Mouse (Mus musculus) kidney, postnatal 0 days (tissue): ENCODE measurements at regions not wholly inside any gene's neighbourhood (a gene's known extent, or its start where the extent isn't known, plus 50 kb on each side); places are given as distances from the start of the nearest gene placed in this dataset.

ENCODE experiments used
- ATAC-seq: fragments of 200-750 bp; cut with Nextera tagmentation; replicated peaks from 2 replicates; pipeline ENCODE4 v1.8.0; 2017; ENCODE audit warnings: low read depth, moderate number of reproducible peaks, moderate TSS enrichment, moderate library complexity; ENCODE audit not compliant: low FRiP score
- DNase-seq: peaks from one replicate; pipeline ENCODE4 v3.0.0-alpha.2; 2016; ENCODE audit warnings: low spot score
- H3K27ac ChIP-seq: fragments of 300-500 bp; sonication (generic); 2 replicates; pipeline ENCODE4 v1.5.1; 2014; ENCODE audit warnings: mild to moderate bottlenecking
- H3K27me3 ChIP-seq: fragments of 300-500 bp; sonication (generic); 2 replicates; pipeline ENCODE4 v1.6.1; 2014; ENCODE audit warnings: low read length, mixed read lengths; ENCODE audit not compliant: insufficient read depth
- H3K36me3 ChIP-seq: fragments of 300-500 bp; sonication (generic); 2 replicates; pipeline ENCODE4 v1.6.1; 2014; ENCODE audit warnings: low read length, mixed read lengths; ENCODE audit not compliant: insufficient read depth
- H3K4me1 ChIP-seq: fragments of 300-500 bp; sonication (generic); replicated peaks from 2 replicates; pipeline ENCODE4 v1.6.1; 2014; ENCODE audit warnings: antibody characterized with exemption, low read length, mixed read lengths; ENCODE audit not compliant: insufficient read depth
- H3K4me2 ChIP-seq: fragments of 300-500 bp; sonication (generic); 2 replicates; pipeline ENCODE4 v1.6.1; 2014; ENCODE audit warnings: mild to moderate bottlenecking, low read length, moderate library complexity, mixed read lengths
- H3K4me3 ChIP-seq: fragments of 300-500 bp; sonication (generic); replicated peaks from 2 replicates; pipeline ENCODE4 v1.5.1; 2014; ENCODE audit warnings: low read depth, low read length
- H3K9ac ChIP-seq: fragments of 300-500 bp; sonication (generic); 2 replicates; pipeline ENCODE4 v1.6.1; 2014; ENCODE audit warnings: low read depth, low read length
- H3K9me3 ChIP-seq: fragments of 300-500 bp; sonication (generic); replicated peaks from 2 replicates; pipeline ENCODE4 v1.6.1; 2016; ENCODE audit warnings: low read length, inconsistent platforms, mixed read lengths
- CTCF ChIP-seq: IDR thresholded peaks from 2 replicates; pipeline ENCODE4 v1.5.1; 2016; ENCODE audit warnings: antibody characterized with exemption, low read depth, mild to moderate bottlenecking, moderate library complexity
- WGBS: fragments of 180-500 bp; shearing (Covaris S2); extraction: QIAGEN DNeasy Blood & Tissue Kit; methylation state at CpG from one replicate; pipeline ENCODE4 v1.1.7; 2014; 5-methylcytosine and 5-hydroxymethylcytosine counted together

- H3K27ac ChIP-seq = no peak overlapping the region
- no peak for TF ChIP-seq CTCF
- WGBS = 83% methylated on average over 3 of the region's 3 CpGs
- no peaks in the 10 kb centered on the region for H3K27me3 ChIP-seq
- no peak overlapping the region for H3K4me2 ChIP-seq
- ATAC-seq (no peak), DNase-seq (no peak)
- H3K4me3 ChIP-seq = no peak overlapping the region
- H3K36me3 ChIP-seq = no peaks in the 10 kb centered on the region
- H3K9me3 ChIP-seq = no peaks in the 10 kb centered on the region
- H3K9ac ChIP-seq = no peak overlapping the region
- H3K4me1 ChIP-seq = no peaks in the 10 kb centered on the region
These were observed 355.0 kb downstream of the Mex3b start for GRCm38 (mm10) chr7:83222029-83222722.

- H3K4me3 ChIP-seq = no peak overlapping the region
- TF ChIP-seq CTCF = no peak
- H3K27ac ChIP-seq = no peak overlapping the region
- no peak overlapping the region for H3K9ac ChIP-seq
- 78% methylated on average over 7 of the region's 7 CpGs for WGBS
- no peak for ATAC-seq
- H3K36me3 ChIP-seq = no peaks in the 10 kb centered on the region
- H3K4me2 ChIP-seq = no peak overlapping the region
- H3K27me3 ChIP-seq = no peaks in the 10 kb centered on the region
- H3K9me3 ChIP-seq = no peaks in the 10 kb centered on the region
- no peak for DNase-seq
- peaks cover 6% of the 10 kb centered on the region; the same call in 1 of the 2 replicates for H3K4me1 ChIP-seq
These were observed 357.2 kb upstream of the Tmc3 start for GRCm38 (mm10) chr7:83227262-83228108.

GRCm38 (mm10) chr7:83230496-83231325, 354.0 kb upstream of the Tmc3 start:
- ATAC-seq = no peak; the same call in 1 of the 2 replicates

GRCm38 (mm10) chr7:83235659-83236058, 349.1 kb upstream of the Tmc3 start:
- Histone ChIP-seq H3K4me2 (no peak overlapping the region), H3K36me3 (no peaks in the 10 kb centered on the region), H3K9ac (no peak overlapping the region), H3K27me3 (no peaks in the 10 kb centered on the region), H3K4me1 (0 out of 2 replicates have a peak, but pooled peaks cover 1% of the 10 kb centered on the region), H3K9me3 (no peaks in the 10 kb centered on the region), H3K4me3 (no peak overlapping the region), H3K27ac (no peak overlapping the region)
- ATAC-seq (no peak), DNase-seq (no peak)
- WGBS = 86% methylated on average over 3 of the region's 3 CpGs
- TF ChIP-seq CTCF = no peak

More at GRCm38 (mm10) chr7:83230496-83231325, 354.0 kb upstream of the Tmc3 start:
- Histone ChIP-seq H3K9ac (no peak overlapping the region), H3K4me1 (peaks cover 6% of the 10 kb centered on the region; the same call in 1 of the 2 replicates), H3K9me3 (no peaks in the 10 kb centered on the region), H3K27ac (no peak overlapping the region), H3K4me3 (no peak overlapping the region), H3K4me2 (no peak overlapping the region), H3K27me3 (no peaks in the 10 kb centered on the region), H3K36me3 (no peaks in the 10 kb centered on the region)
- 38% methylated on average over 3 of the region's 3 CpGs for WGBS
- peak; percentile 58 for DNase-seq
- TF ChIP-seq CTCF = no peak

GRCm38 (mm10) chr7:83237336-83237735, 347.4 kb upstream of the Tmc3 start:
- no peaks in the 10 kb centered on the region for H3K4me1 ChIP-seq
- H3K4me3 ChIP-seq = no peak overlapping the region
- H3K4me2 ChIP-seq = no peak overlapping the region
- H3K36me3 ChIP-seq = no peaks in the 10 kb centered on the region
- no peak overlapping the region for H3K27ac ChIP-seq
- 84% methylated on average over 3 of the region's 3 CpGs for WGBS
- H3K9ac ChIP-seq = no peak overlapping the region
- ATAC-seq = no peak
- no peak for DNase-seq
- no peaks in the 10 kb centered on the region for H3K27me3 ChIP-seq
- H3K9me3 ChIP-seq = no peaks in the 10 kb centered on the region
- no peak for TF ChIP-seq CTCF

- Histone ChIP-seq H3K27ac (no peak overlapping the region), H3K27me3 (no peaks in the 10 kb centered on the region), H3K4me1 (no peaks in the 10 kb centered on the region), H3K9me3 (no peaks in the 10 kb centered on the region), H3K4me3 (no peak overlapping the region), H3K36me3 (no peaks in the 10 kb centered on the region), H3K4me2 (no peak overlapping the region), H3K9ac (no peak overlapping the region)
- DNase-seq (no peak), ATAC-seq (no peak)
- no peak for TF ChIP-seq CTCF
These were observed 346.6 kb upstream of the Tmc3 start for GRCm38 (mm10) chr7:83238091-83238490.
